23 mouse cellular contexts compared by ENCODE assay signal in genomic region chr9:115271556-115271955, GRCm38 (mm10).
"Had no signal": no experiment of that assay in that cellular context is flagged by ENCODE, and none has a peak within 500 bp of the region (broad histone marks: within the 10 kb centered on the region; RNA-seq: fewer than 3 reads in every experiment).

No protein-coding gene starts in this region.

- H3K4me2 ChIP-seq: forebrain, embryonic 15.5 days; heart, embryonic 12.5 days; hindbrain, embryonic 13.5 days; hindbrain, embryonic 15.5 days; kidney, embryonic 15.5 days; limb, embryonic 13.5 days had no signal

- DNase-seq: forebrain, postnatal 0 days; gastrocnemius, postnatal 14 days; gastrocnemius, postnatal 36 days; heart, adult 18-20 months; heart, postnatal 10 days; kidney, adult 11 months; kidney, adult 2 months; kidney, adult 9 months; kidney, postnatal 14 days; kidney, postnatal 36 days; layer of hippocampus, adult 9-11 months; layer of hippocampus, postnatal 36 days; left cerebral cortex, postnatal 4 days had no signal

- H3K27ac ChIP-seq: forebrain, embryonic 15.5 days; heart, embryonic 10.5 days; hindbrain, embryonic 13.5 days; hindbrain, embryonic 15.5 days; hindbrain, postnatal 0 days; kidney, embryonic 15.5 days; kidney, postnatal 0 days; limb, embryonic 13.5 days had no signal

- H3K9ac ChIP-seq: forebrain, embryonic 15.5 days; forebrain, postnatal 0 days; heart, embryonic 12.5 days; hindbrain, embryonic 13.5 days; hindbrain, embryonic 15.5 days; kidney, embryonic 15.5 days; limb, embryonic 13.5 days had no signal

- H3K4me3 ChIP-seq: forebrain, embryonic 15.5 days; heart, embryonic 10.5 days; heart, embryonic 12.5 days; hindbrain, embryonic 13.5 days; hindbrain, embryonic 15.5 days; kidney, embryonic 15.5 days; limb, embryonic 13.5 days had no signal

- H3K4me1 ChIP-seq: heart, embryonic 10.5 days; heart, embryonic 12.5 days; hindbrain, embryonic 15.5 days; kidney, embryonic 15.5 days; limb, embryonic 13.5 days had no signal

- H3K9me3 ChIP-seq: heart, embryonic 10.5 days; heart, embryonic 12.5 days; hindbrain, embryonic 15.5 days; kidney, embryonic 15.5 days; limb, embryonic 13.5 days had no signal

- ATAC-seq: forebrain, embryonic 15.5 days; forebrain, postnatal 0 days; hindbrain, postnatal 0 days; intestine, embryonic 16.5 days had no signal

- H3K27me3 ChIP-seq: forebrain, embryonic 15.5 days; heart, embryonic 12.5 days; hindbrain, embryonic 13.5 days; hindbrain, embryonic 15.5 days; kidney, embryonic 15.5 days; limb, embryonic 13.5 days had no signal
